Mouse (Mus musculus) ES-E14 (cell line): ENCODE measurements around the gene Abi1. TPM values are rescaled to one million over a fixed set of nuclear protein-coding genes. Genes with fewer than 3 reads are reported as not detected.
A peak's percentile ranks its signal among the peaks of the same experiment; 100 is the strongest.

ENCODE experiments used
- DNase-seq: peaks from one replicate; pipeline ENCODE4 v3.0.0-alpha.2; 2013; ENCODE audit warnings: low read depth, low spot score
- H3K27ac ChIP-seq: 2 replicates; pipeline ENCODE4 v1.5.1; 2012; ENCODE audit warnings: low read depth, mild to moderate bottlenecking, low read length, moderate library complexity, mixed read lengths; ENCODE audit not compliant: poor library complexity, insufficient read depth, severe bottlenecking
- H3K36me3 ChIP-seq: 2 replicates; pipeline ENCODE4 v1.6.1; 2012; ENCODE audit warnings: mild to moderate bottlenecking, low read length, moderate library complexity, mixed read lengths; ENCODE audit not compliant: control insufficient read depth, poor library complexity, insufficient read depth, severe bottlenecking
- H3K4me1 ChIP-seq, 2 experiments: fragments of 150-350 bp in 1 of 2; sonication (generic) in 1 of 2; 2 replicates each; pipeline ENCODE4 v1.6.1; 2012; ENCODE audit warnings: low read length in 2 of 2, mild to moderate bottlenecking in 1 of 2, mixed read lengths in 1 of 2; ENCODE audit not compliant: control insufficient read depth in 2 of 2, insufficient read depth in 2 of 2, poor library complexity in 1 of 2
- H3K4me3 ChIP-seq, 2 experiments: fragments of 150-350 bp in 1 of 2; sonication (generic) in 1 of 2; 2 replicates each; pipeline ENCODE4 v1.5.1; 2012; ENCODE audit warnings: low read length in 2 of 2, low read depth in 1 of 2, mild to moderate bottlenecking in 1 of 2, mixed read lengths in 1 of 2; ENCODE audit not compliant: insufficient read depth in 1 of 2, poor library complexity in 1 of 2, severe bottlenecking in 1 of 2
- H3K9ac ChIP-seq: 2 replicates; pipeline ENCODE4 v1.6.1; 2012; ENCODE audit warnings: low read depth, mild to moderate bottlenecking, low read length, mixed read lengths; ENCODE audit not compliant: poor library complexity, insufficient read depth, severe bottlenecking
- H3K9me3 ChIP-seq: fragments of 150-350 bp; sonication (generic); 2 replicates; pipeline ENCODE4 v1.6.1; 2012; ENCODE audit warnings: low read depth, mild to moderate bottlenecking, low read length; ENCODE audit not compliant: control insufficient read depth, insufficient read depth
- CHD2 ChIP-seq: IDR thresholded peaks from 2 replicates; pipeline ENCODE4 v1.6.1; 2014; ENCODE audit warnings: mild to moderate bottlenecking, low read depth, low read length, inconsistent platforms
- HCFC1 ChIP-seq: IDR thresholded peaks from 2 replicates; pipeline ENCODE4 v1.6.1; 2012; ENCODE audit warnings: low read length, inconsistent platforms, borderline replicate concordance; ENCODE audit not compliant: insufficient read depth
- MAFK ChIP-seq: IDR thresholded peaks from 2 replicates; pipeline ENCODE4 v1.6.1; 2014; ENCODE audit warnings: mild to moderate bottlenecking, low read depth, low read length, inconsistent platforms; ENCODE audit not compliant: insufficient read depth
- ZC3H11A ChIP-seq: IDR thresholded peaks from 2 replicates; pipeline ENCODE4 v1.6.1; 2012; ENCODE audit warnings: low read depth, mild to moderate bottlenecking, inconsistent platforms, low read length, borderline replicate concordance
- ZNF384 ChIP-seq: IDR thresholded peaks from 2 replicates; pipeline ENCODE4 v1.6.1; 2012; ENCODE audit warnings: low read depth, low read length, inconsistent platforms
- in situ Hi-C, 2 experiments: fragments of 600-800 bp; cut with MboI; formaldehyde crosslinking; loops; one replicate each; pipeline ENCODE4 v1.15.1; 2025; ENCODE audit warnings: low sequenced_read_pairs in 2 of 2, inconsistent platforms in 1 of 2; ENCODE audit not compliant: unreplicated experiment in 2 of 2
- total RNA-seq: library from RNA; depleted of rRNA; stranded (reverse); fragments of 300-350 nt; gene quantifications from 2 replicates; pipeline ENCODE4 v1.2.3, GENCODE M21; 2012

The Abi1 gene
- total RNA-seq, 1 experiment: 42.6 TPM

GRCm38 (mm10) chr2:23068370-23068737 is 28.3 kb upstream of the Abi1 start:
- Histone ChIP-seq H3K9ac (peak overlapping the region; percentile 66), H3K9me3 (no peaks in the 10 kb centered on the region), H3K4me1 (no peaks in the 10 kb centered on the region; a peak in 2 of 4 replicates), H3K27ac (peak overlapping the region; percentile 29; the same call in 1 of the 2 replicates), H3K4me3 (peak overlapping the region; percentile 64 to 71), H3K36me3 (no peaks in the 10 kb centered on the region)
- no peak for DNase-seq
- in situ Hi-C loops: no loop called here
- TF ChIP-seq ZNF384: no peak
- no peak for TF ChIP-seq ZC3H11A
- no peak for TF ChIP-seq CHD2
- TF ChIP-seq HCFC1: no peak
- no peak for TF ChIP-seq MAFK

- Histone ChIP-seq H3K9me3 (no peaks in the 10 kb centered on the region), H3K4me1 (no peaks in the 10 kb centered on the region; a peak in 2 of 4 replicates), H3K27ac (peak within 1 kb of the TSS; percentile 32; the same call in 1 of the 2 replicates), H3K4me3 (peak within 1 kb of the TSS; percentile 64 to 71), H3K36me3 (no peaks in the 10 kb centered on the region), H3K9ac (peak within 1 kb of the TSS; percentile 66)
- in situ Hi-C loops: no loop called here
- peak; percentile 94 for DNase-seq
- TF ChIP-seq MAFK: no peak
- no peak for TF ChIP-seq ZC3H11A
- peak; percentile 97 for TF ChIP-seq HCFC1
- TF ChIP-seq CHD2: no peak
- TF ChIP-seq ZNF384: no peak
Measured at GRCm38 (mm10) chr2:23067552-23068369, 27.7 kb upstream of the Abi1 start, which contains the start of gene Acbd5. TSS of gene Acbd5 (plus strand) at chr2:23068167.

- Histone ChIP-seq H3K36me3 (no peaks in the 10 kb centered on the region), H3K4me3 (no peak overlapping the region), H3K9ac (no peak overlapping the region), H3K9me3 (no peaks in the 10 kb centered on the region), H3K4me1 (no peaks in the 10 kb centered on the region), H3K27ac (no peak overlapping the region)
- in situ Hi-C loops: no loop called here
- TF ChIP-seq MAFK: no peak
- no peak for TF ChIP-seq ZC3H11A
- no peak for TF ChIP-seq HCFC1
- TF ChIP-seq CHD2: no peak
- TF ChIP-seq ZNF384: no peak
- no peak for DNase-seq
Measured at GRCm38 (mm10) chr2:23052523-23052922, 12.5 kb upstream of the Abi1 start.

- Histone ChIP-seq H3K27ac (no peak overlapping the region), H3K4me3 (no peak overlapping the region), H3K4me1 (no peaks in the 10 kb centered on the region), H3K36me3 (no peaks in the 10 kb centered on the region), H3K9me3 (no peaks in the 10 kb centered on the region), H3K9ac (no peak overlapping the region)
- in situ Hi-C loops: no loop called here
- TF ChIP-seq CHD2 (no peak), ZNF384 (no peak), HCFC1 (no peak), MAFK (no peak), ZC3H11A (no peak)
- DNase-seq: no peak
Measured at GRCm38 (mm10) chr2:23051890-23052289, 11.8 kb upstream of the Abi1 start.
